Mouse (Mus musculus): Measurements from ENCODE around the gene Olfr1188. TPM values are rescaled to one million over a fixed set of nuclear protein-coding genes. Genes with fewer than 3 reads are reported as not detected.

Gene Olfr1188
- polyA plus RNA-seq (2015; fragmentation: Nextera tagmentation; extraction: Ambion mirVana): not detected in 2 replicates

DNA sequence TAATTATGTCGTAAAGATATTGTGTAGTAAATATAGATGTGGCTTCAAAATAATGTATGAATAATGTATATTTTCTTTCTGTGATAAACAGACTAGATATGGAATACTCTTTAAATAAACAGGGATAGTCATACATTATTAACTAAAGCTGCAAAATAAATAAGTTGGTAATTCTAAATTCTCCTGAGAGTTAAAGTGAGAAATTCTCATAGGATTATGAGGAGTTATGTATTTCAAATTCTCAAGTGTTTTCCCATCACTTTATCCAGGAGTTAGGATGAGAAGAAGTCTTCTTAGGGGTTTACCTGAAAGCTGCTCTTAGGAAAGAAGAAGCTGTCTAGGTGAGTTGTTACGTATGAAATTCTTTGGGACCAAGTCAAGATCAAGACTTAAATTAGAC is at the start of gene Olfr1188:
Gene Olfr1188, plus strand, starts transcription at position 301 of the 400 bp plus-strand sequence.

DNA sequence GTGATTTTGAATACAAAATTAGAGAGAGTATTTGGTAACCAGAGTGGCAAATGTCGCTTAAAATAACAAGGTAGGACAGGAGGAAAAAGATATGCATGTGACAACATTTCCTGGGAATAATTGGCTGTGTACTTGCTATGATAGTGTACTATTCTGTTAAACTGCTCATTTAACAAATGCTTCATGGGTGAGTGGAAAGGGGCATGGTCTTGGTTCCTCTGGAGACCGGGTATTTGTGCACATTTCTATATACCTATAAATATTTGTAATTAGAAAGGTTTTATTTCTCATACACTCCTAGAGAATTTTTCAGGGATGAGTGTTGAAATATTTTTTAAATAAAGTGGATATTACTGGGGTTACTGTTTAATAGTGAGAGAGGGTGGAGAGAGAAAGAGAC is 38.5 kb upstream of the Olfr1188 start, which contains the start of gene Olfr1186:
Gene Olfr1186, plus strand, starts transcription at position 301 of the 400 bp plus-strand sequence.

DNA sequence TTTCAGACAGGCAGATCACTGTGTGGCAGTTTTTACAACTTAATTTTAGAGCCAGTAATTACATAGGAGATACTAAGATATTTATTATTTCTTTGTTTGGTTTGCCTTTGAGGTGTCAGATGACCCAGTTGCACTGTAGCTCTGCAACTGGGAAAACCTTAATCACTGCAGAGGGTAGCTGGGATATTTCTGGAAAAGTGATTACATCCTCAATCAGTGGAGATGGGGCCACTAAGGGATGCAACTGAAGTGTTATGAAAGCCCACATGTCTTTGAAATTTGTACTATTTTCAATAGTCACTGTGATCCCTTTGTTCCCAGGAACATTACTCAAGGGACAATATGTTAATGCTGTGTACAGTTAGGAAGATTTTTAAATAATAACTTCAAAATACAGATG is 29.4 kb downstream of the Olfr1188 start, which contains the start of gene Olfr1189:
Gene Olfr1189, plus strand, starts transcription at position 301 of the 400 bp plus-strand sequence.

Other genes with a start within 250 kb of the Olfr1188 start
- not detected in 2 replicates for gene Olfr1174-ps, start 241.8 kb upstream of the Olfr1188 start, polyA plus RNA-seq (2015; fragmentation: Nextera tagmentation; extraction: Ambion mirVana)
- gene Olfr1175-ps, start 229.7 kb upstream of the Olfr1188 start, polyA plus RNA-seq (2015; fragmentation: Nextera tagmentation; extraction: Ambion mirVana): not detected in 2 replicates
- not detected in 2 replicates for gene Olfr1176, start 220.2 kb upstream of the Olfr1188 start, polyA plus RNA-seq (2015; fragmentation: Nextera tagmentation; extraction: Ambion mirVana)
- not detected in 2 replicates for gene Olfr1177-ps, start 210.4 kb upstream of the Olfr1188 start, polyA plus RNA-seq (2015; fragmentation: Nextera tagmentation; extraction: Ambion mirVana)
- not detected in 2 replicates for gene Olfr1178, start 169.9 kb upstream of the Olfr1188 start, polyA plus RNA-seq (2015; fragmentation: Nextera tagmentation; extraction: Ambion mirVana)
- gene Olfr1179, start 150.5 kb upstream of the Olfr1188 start, polyA plus RNA-seq (2015; fragmentation: Nextera tagmentation; extraction: Ambion mirVana): not detected in 2 replicates
- not detected in 2 replicates for gene Olfr1180, start 137.8 kb upstream of the Olfr1188 start, polyA plus RNA-seq (2015; fragmentation: Nextera tagmentation; extraction: Ambion mirVana)
- not detected in 2 replicates for gene Olfr1181, start 130.8 kb upstream of the Olfr1188 start, polyA plus RNA-seq (2015; fragmentation: Nextera tagmentation; extraction: Ambion mirVana)
- gene Gm13757, start 107.8 kb upstream of the Olfr1188 start, polyA plus RNA-seq (2015; fragmentation: Nextera tagmentation; extraction: Ambion mirVana): not detected in 2 replicates
- not detected in 2 replicates for gene Olfr1183, start 102.1 kb upstream of the Olfr1188 start, polyA plus RNA-seq (2015; fragmentation: Nextera tagmentation; extraction: Ambion mirVana)
- gene Olfr1184, start 73.3 kb upstream of the Olfr1188 start, polyA plus RNA-seq (2015; fragmentation: Nextera tagmentation; extraction: Ambion mirVana): not detected in 2 replicates
- gene Olfr1185-ps1, start 63.6 kb upstream of the Olfr1188 start, polyA plus RNA-seq (2015; fragmentation: Nextera tagmentation; extraction: Ambion mirVana): not detected in 2 replicates
- not detected in 2 replicates for gene Olfr1186, start 38.4 kb upstream of the Olfr1188 start, polyA plus RNA-seq (2015; fragmentation: Nextera tagmentation; extraction: Ambion mirVana)
- not detected in 2 replicates for gene Olfr1189, start 29.5 kb downstream of the Olfr1188 start, polyA plus RNA-seq (2015; fragmentation: Nextera tagmentation; extraction: Ambion mirVana)
- not detected in 2 replicates for gene Olfr1191-ps1, start 83.6 kb downstream of the Olfr1188 start, polyA plus RNA-seq (2015; fragmentation: Nextera tagmentation; extraction: Ambion mirVana)
- not detected in 2 replicates for gene Olfr1192-ps1, start 91.6 kb downstream of the Olfr1188 start, polyA plus RNA-seq (2015; fragmentation: Nextera tagmentation; extraction: Ambion mirVana)
- gene Olfr1193, start 118.7 kb downstream of the Olfr1188 start, polyA plus RNA-seq (2015; fragmentation: Nextera tagmentation; extraction: Ambion mirVana): not detected in 2 replicates
- gene Olfr1195, start 132.3 kb downstream of the Olfr1188 start, polyA plus RNA-seq (2015; fragmentation: Nextera tagmentation; extraction: Ambion mirVana): not detected in 2 replicates
- gene Olfr1196, start 147.7 kb downstream of the Olfr1188 start, polyA plus RNA-seq (2015; fragmentation: Nextera tagmentation; extraction: Ambion mirVana): not detected in 2 replicates
- not detected in 2 replicates for gene Olfr1197, start 175.4 kb downstream of the Olfr1188 start, polyA plus RNA-seq (2015; fragmentation: Nextera tagmentation; extraction: Ambion mirVana)
- not detected in 2 replicates for gene Olfr1198, start 194.4 kb downstream of the Olfr1188 start, polyA plus RNA-seq (2015; fragmentation: Nextera tagmentation; extraction: Ambion mirVana)
- not detected in 2 replicates for gene Olfr1199, start 203.5 kb downstream of the Olfr1188 start, polyA plus RNA-seq (2015; fragmentation: Nextera tagmentation; extraction: Ambion mirVana)
- not detected in 2 replicates for gene Olfr1200, start 213.6 kb downstream of the Olfr1188 start, polyA plus RNA-seq (2015; fragmentation: Nextera tagmentation; extraction: Ambion mirVana)
- not detected in 2 replicates for gene Olfr1201, start 236.1 kb downstream of the Olfr1188 start, polyA plus RNA-seq (2015; fragmentation: Nextera tagmentation; extraction: Ambion mirVana)

Measured in adrenal gland, postnatal 0 days (tissue).